Mouse (Mus musculus) embryonic fibroblast, embryonic 13.5 days (primary cell): ENCODE measurements around the gene Olfr10. TPM values are rescaled to one million over a fixed set of nuclear protein-coding genes. Genes with fewer than 3 reads are reported as not detected.

ENCODE experiments used
- H3K27ac ChIP-seq: 2 replicates; pipeline ENCODE4 v1.5.1; 2012; ENCODE audit warnings: low read length, control low read depth, inconsistent platforms; ENCODE audit not compliant: insufficient read depth
- H3K4me1 ChIP-seq: 2 replicates; pipeline ENCODE4 v1.6.1; 2011; ENCODE audit warnings: low read length; ENCODE audit not compliant: control insufficient read depth, insufficient read depth
- H3K4me3 ChIP-seq: 2 replicates; pipeline ENCODE4 v1.5.1; 2011; ENCODE audit warnings: mild to moderate bottlenecking, control low read depth, low read length; ENCODE audit not compliant: insufficient read depth
- CTCF ChIP-seq: IDR thresholded peaks from 2 replicates; pipeline ENCODE4 v1.5.1; 2011; ENCODE audit warnings: mild to moderate bottlenecking, control low read depth, low read length, moderate library complexity, borderline replicate concordance; ENCODE audit not compliant: insufficient read depth
- POLR2A ChIP-seq: IDR thresholded peaks from 2 replicates; pipeline ENCODE4 v1.6.1; 2011; ENCODE audit warnings: low read depth, mild to moderate bottlenecking, control low read depth, low read length, moderate library complexity
- polyA plus RNA-seq: library from polyadenylated mRNA; stranded (reverse); fragments of >200 nt; gene quantifications from 2 replicates; pipeline ENCODE4 v1.2.4, GENCODE M21; 2011; ENCODE audit warnings: low read depth; ENCODE audit not compliant: missing spikeins, insufficient read length

Gene Olfr10
- polyA plus RNA-seq = not detected in 2 replicates

DNA sequence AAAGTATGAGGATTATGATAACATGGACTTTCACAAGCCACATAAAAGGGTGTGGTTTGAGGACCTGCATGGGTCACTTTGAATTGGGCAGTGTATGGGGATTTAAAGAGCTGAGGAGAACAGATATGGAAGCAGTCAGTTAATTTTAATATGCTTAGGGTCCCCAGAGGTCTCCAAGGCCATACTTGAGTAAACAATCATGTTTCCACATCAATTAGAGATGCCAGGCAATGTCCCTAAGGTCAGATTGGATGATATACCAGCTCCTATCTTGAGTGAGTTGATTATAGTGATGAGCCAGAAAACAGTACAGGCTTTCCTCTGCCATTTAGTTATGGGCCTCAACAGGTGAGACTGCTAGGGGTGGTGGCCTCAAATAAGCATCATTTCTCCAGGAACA lies at the start of gene Olfr10:
Gene Olfr10, plus strand, starts transcription at position 301 of the 400 bp plus-strand sequence.
- no peak for TF ChIP-seq POLR2A
- no peak for TF ChIP-seq CTCF
- no peak within 1 kb of the TSS for H3K27ac ChIP-seq
- no peak within 1 kb of the TSS for H3K4me3 ChIP-seq
- H3K4me1 ChIP-seq = no peaks in the 10 kb centered on the region

DNA sequence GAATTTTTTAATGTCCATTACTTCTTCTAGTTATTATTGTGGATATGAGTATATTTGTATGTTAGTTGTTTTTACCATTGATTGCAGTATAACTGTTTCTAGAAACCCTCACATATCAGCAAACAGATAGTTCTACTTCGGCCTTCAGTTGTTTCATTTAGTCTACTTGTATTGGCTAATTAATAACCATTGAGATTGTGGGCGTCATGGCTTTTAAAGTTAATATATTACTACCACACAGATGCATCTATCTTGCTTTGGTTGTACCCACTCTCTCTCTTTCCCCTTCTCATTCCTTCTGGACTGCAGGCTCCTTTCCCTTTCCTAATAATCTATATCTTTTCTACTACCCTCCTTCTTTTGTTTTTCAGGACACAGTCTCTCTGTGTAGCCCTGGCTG lies 45.2 kb upstream of the Olfr10 start:
- TF ChIP-seq POLR2A = no peak
- no peak for TF ChIP-seq CTCF
- no peak overlapping the region for H3K27ac ChIP-seq
- H3K4me3 ChIP-seq = no peak overlapping the region
- H3K4me1 ChIP-seq = no peaks in the 10 kb centered on the region

DNA sequence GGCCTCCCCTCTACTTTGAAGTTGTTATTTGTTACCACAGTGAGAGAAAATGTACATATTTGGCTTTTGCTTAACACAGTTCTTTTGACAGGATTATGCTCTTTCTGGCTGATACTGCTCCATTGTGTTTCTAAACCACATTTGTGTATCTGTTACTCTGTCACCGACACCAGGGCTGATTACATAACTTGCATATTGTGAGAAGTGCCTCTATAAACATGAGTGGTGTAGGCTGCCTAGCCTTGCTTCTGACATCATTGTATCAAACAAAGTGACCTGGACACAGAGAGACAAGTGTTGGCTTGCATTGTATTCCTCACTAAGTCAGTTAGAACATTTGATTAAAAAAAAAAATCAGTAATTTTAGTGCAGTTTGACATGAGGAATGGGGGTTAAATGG lies 44.7 kb upstream of the Olfr10 start:
- TF ChIP-seq POLR2A (no peak), CTCF (no peak)
- H3K27ac ChIP-seq = no peak overlapping the region
- H3K4me3 ChIP-seq = no peak overlapping the region
- no peaks in the 10 kb centered on the region for H3K4me1 ChIP-seq

DNA sequence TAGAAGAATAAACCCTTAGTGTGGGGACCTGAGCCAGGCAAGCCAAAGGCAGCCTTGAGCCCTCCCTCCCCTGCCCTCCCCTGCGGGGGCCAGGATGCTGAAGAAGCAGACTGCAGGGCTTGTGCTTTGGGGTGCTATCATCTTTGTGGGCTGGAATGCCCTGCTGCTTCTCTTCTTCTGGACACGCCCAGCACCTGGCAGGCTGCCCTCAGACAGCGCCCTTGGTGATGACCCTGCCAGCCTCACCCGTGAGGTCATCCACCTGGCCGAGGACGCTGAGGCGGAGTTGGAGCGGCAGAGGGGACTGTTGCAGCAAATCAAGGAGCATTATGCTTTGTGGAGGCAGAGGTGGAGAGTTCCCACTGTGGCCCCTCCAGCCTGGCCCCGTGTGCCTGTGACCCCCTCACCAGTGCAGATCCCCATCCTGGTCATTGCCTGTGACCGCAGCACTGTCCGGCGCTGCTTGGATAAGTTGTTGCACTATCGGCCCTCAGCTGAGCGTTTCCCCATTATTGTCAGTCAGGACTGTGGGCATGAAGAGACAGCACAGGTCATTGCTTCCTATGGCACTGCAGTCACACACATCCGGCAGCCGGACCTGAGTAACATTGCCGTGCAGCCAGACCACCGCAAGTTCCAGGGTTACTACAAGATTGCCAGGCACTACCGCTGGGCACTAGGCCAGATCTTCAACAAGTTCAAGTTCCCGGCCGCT lies 43.8 kb upstream of the Olfr10 start:
- TF ChIP-seq CTCF (no peak), POLR2A (no peak)
- Histone ChIP-seq H3K4me1 (no peaks in the 10 kb centered on the region), H3K4me3 (no peak overlapping the region), H3K27ac (no peak overlapping the region)

DNA sequence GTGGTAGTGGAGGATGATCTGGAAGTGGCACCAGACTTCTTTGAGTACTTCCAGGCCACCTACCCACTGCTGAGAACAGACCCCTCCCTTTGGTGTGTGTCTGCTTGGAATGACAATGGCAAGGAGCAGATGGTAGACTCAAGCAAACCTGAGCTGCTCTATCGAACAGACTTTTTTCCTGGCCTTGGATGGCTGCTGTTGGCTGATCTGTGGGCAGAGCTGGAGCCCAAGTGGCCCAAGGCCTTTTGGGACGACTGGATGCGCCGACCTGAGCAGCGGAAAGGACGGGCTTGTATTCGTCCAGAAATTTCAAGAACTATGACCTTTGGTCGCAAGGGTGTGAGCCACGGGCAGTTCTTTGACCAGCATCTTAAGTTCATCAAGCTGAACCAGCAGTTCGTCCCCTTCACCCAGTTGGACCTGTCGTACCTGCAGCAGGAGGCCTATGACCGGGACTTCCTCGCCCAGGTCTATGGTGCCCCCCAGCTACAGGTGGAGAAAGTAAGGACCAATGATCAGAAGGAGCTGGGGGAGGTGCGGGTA lies 43.2 kb upstream of the Olfr10 start:
- Histone ChIP-seq H3K4me3 (no peak overlapping the region), H3K27ac (no peak overlapping the region), H3K4me1 (no peaks in the 10 kb centered on the region)
- no peak for TF ChIP-seq POLR2A
- no peak for TF ChIP-seq CTCF

DNA sequence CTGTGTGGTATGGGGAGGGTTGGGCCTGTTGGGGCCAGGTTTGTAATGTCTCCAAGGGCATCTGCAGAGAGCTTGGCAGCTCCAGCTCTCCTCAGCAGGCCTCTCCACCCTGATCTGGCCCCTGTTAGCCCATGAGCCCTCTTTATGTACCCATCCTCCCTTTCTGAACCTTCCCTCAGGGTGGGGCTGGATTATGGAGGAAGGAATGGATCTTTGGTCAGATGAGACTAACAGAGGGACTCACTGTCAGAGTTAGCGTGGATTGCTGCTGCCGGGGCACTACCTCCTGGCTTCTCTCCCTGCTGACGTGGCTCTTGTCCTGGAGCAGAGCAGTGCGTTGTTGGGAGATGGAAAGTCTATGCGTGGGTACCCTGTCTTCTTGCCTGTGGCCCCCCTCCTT lies 42.3 kb upstream of the Olfr10 start:
- no peak overlapping the region for H3K4me3 ChIP-seq
- H3K27ac ChIP-seq = no peak overlapping the region
- no peak for TF ChIP-seq CTCF
- TF ChIP-seq POLR2A = no peak
- no peaks in the 10 kb centered on the region for H3K4me1 ChIP-seq

DNA sequence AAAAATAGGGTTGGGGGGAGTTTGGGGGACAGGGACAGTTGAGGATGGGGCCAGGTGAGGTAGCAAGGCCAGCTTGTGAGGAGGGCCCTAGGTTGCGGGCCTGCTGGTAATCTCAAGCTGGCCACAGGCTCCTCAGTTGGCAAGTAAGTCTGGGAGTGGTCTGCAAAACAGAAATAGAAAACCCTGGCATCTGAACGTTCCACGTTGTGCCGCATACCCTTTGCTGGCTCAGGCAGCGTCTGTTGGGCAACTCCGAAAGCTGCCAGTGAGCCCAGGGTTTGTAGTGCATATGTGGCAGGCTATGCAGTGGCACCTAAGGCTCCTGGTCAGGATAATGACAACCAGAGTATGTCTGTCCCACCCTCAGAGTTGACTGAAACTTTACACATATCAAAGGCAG lies 41.4 kb upstream of the Olfr10 start:
- Histone ChIP-seq H3K4me3 (no peak overlapping the region), H3K4me1 (no peaks in the 10 kb centered on the region), H3K27ac (no peak overlapping the region)
- TF ChIP-seq CTCF = no peak
- TF ChIP-seq POLR2A = no peak

DNA sequence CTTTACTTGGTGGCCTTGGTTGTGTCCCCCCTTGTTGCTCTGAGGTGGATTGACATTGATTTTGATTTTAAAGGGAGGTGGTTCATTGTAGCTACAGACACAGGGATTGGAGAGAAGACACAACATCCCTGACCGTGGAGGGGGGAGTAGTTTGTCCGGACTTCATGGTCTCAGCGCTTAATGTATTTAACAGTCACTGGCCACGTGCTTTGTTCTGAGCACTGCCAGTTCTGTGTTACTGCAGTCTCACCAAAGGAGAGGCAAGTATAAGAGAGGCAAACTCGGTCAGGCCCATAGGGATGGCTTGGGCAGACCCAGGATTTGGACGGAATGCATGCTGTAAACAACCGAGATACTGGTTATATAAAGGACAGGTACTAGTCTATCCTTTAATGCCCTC lies 40.5 kb upstream of the Olfr10 start:
- Histone ChIP-seq H3K27ac (no peak overlapping the region), H3K4me3 (no peak overlapping the region), H3K4me1 (no peaks in the 10 kb centered on the region)
- no peak for TF ChIP-seq POLR2A
- TF ChIP-seq CTCF = no peak

DNA sequence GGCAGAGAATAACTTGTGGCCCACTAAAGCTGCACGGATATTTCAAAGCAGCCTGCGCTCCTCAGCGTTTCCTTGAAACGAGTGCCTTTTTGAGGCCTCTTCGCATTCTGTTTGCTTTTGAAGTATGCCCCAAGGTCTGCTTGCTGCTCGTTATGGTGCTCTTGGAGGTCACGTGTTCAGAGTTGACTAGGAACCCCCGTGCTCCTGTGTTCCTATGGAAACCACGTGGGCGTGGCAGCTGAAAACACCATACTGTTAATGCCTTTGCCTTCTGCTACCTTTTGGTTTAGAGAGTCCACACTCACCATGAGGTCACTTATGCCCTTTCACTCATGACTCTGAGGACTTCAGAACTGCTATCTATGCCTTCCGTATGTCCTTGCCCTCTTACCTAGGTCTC lies 39.9 kb upstream of the Olfr10 start:
- TF ChIP-seq POLR2A (no peak), CTCF (no peak)

DNA sequence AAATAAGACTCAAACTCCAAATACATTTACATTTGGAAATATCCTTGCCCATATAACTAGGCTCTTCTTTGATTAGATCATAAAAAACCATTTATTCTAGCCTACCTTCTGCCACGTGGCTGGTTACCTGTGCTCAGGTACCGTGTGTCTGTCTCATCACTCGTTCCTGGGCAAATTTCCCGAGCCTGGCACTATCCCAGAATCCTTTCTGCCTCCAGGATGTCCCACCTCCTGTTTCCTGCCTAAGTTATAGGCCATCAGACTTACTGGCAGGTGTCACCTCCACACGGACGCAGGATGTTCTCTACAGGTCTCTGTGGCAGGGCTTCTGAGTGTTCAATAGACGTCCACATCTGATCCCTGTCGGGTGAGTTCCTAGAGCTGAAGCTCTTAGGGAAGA lies 39.4 kb upstream of the Olfr10 start:
- H3K27ac ChIP-seq = no peak overlapping the region
- no peaks in the 10 kb centered on the region for H3K4me1 ChIP-seq
- no peak overlapping the region for H3K4me3 ChIP-seq
- TF ChIP-seq POLR2A = no peak
- no peak for TF ChIP-seq CTCF

More for the DNA sequence above, 39.9 kb upstream of the Olfr10 start:
- Histone ChIP-seq H3K4me3 (no peak overlapping the region), H3K4me1 (no peaks in the 10 kb centered on the region), H3K27ac (no peak overlapping the region)

DNA sequence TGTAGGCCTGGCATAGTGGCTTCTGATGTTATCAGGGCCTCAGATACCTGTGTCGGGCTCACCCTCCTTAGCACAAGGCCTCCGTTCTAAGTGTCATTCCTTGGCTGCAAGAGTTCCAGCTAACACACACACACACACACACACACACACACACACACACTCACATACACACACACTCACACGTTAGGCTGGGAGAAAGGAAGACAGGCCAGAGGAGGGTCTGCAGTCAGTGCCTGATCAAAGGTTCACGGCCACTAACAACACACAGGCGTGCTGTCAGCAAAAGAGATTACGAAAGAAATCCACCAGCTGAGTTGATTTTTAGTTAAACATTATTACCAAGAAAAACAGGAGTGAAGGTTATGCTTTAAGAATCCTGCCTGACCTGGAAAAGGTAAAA lies 37.9 kb upstream of the Olfr10 start:
- Histone ChIP-seq H3K4me1 (no peaks in the 10 kb centered on the region), H3K27ac (no peak overlapping the region)
- no peak for TF ChIP-seq POLR2A
- TF ChIP-seq CTCF = no peak

More for the DNA sequence above, 37.9 kb upstream of the Olfr10 start:
- no peak overlapping the region for H3K4me3 ChIP-seq
